Mouse (Mus musculus) forebrain, postnatal 0 days (tissue): ENCODE data around the gene Sprr2i. TPM values are rescaled to one million over a fixed set of nuclear protein-coding genes. Genes with fewer than 3 reads are reported as not detected.

Experiments used
- ATAC-seq: fragments of 200-750 bp; cut with Nextera tagmentation; 2 replicates; pipeline ENCODE4 v1.8.0; 2017; ENCODE audit warnings: mild to moderate bottlenecking, moderate library complexity
- DNase-seq: peaks from one replicate; pipeline ENCODE4 v3.0.0-alpha.2; 2015
- H3K27ac ChIP-seq: fragments of 300-500 bp; sonication (generic); 2 replicates; pipeline ENCODE4 v1.5.1; 2014; ENCODE audit warnings: low read depth, mild to moderate bottlenecking, antibody characterized with exemption, low read length, moderate library complexity, mixed read lengths
- H3K27me3 ChIP-seq: fragments of 300-500 bp; sonication (generic); 2 replicates; pipeline ENCODE4 v1.6.1; 2014; ENCODE audit warnings: mild to moderate bottlenecking, low read length, mixed read lengths; ENCODE audit not compliant: insufficient read depth
- H3K36me3 ChIP-seq: fragments of 300-500 bp; sonication (generic); 2 replicates; pipeline ENCODE4 v1.6.1; 2014; ENCODE audit warnings: mild to moderate bottlenecking, moderate library complexity; ENCODE audit not compliant: insufficient read depth
- H3K4me1 ChIP-seq: fragments of 300-500 bp; sonication (generic); 2 replicates; pipeline ENCODE4 v1.6.1; 2014; ENCODE audit warnings: antibody characterized with exemption; ENCODE audit not compliant: insufficient read depth
- H3K4me2 ChIP-seq: fragments of 300-500 bp; sonication (generic); 2 replicates; pipeline ENCODE4 v1.6.1; 2014; ENCODE audit warnings: low read depth, mild to moderate bottlenecking, moderate library complexity
- H3K4me3 ChIP-seq: fragments of 300-500 bp; sonication (generic); 2 replicates; pipeline ENCODE4 v1.5.1; 2014; ENCODE audit warnings: low read depth, low read length, mixed read lengths
- H3K9ac ChIP-seq: fragments of 300-500 bp; sonication (generic); 2 replicates; pipeline ENCODE4 v1.6.1; 2014; ENCODE audit warnings: mild to moderate bottlenecking
- H3K9me3 ChIP-seq: fragments of 300-500 bp; sonication (generic); 2 replicates; pipeline ENCODE4 v1.6.1; 2016; ENCODE audit warnings: low read length
- CTCF ChIP-seq: sonication (generic); IDR thresholded peaks from 2 replicates; pipeline ENCODE4 v1.5.1; 2016; ENCODE audit warnings: antibody characterized with exemption, control low read depth, low read depth
- WGBS: fragments of 180-500 bp; shearing (Covaris S2); extraction: QIAGEN DNeasy Blood & Tissue Kit; methylation state at CpG from one replicate; pipeline ENCODE4 v1.1.7; 2014; 5-methylcytosine and 5-hydroxymethylcytosine counted together
- polyA plus RNA-seq: library from polyadenylated mRNA; unstranded; fragments of >200 nt; fragmentation: Nextera tagmentation; extraction: Ambion mirVana; gene quantifications from 2 replicates; pipeline ENCODE4 v1.2.1, GENCODE M21; 2015
- total RNA-seq: library from RNA; depleted of rRNA; stranded (reverse); fragments of >200 nt; gene quantifications from 2 replicates; pipeline ENCODE4 v1.2.3, GENCODE M21; 2014; rRNA removed

Sprr2i gene
- total and polyA plus RNA-seq, 2 experiments from 2014 or later: not detected

- 94% methylated on average over 6 of the region's 6 CpGs for WGBS
- H3K4me1 ChIP-seq: no peaks in the 10 kb centered on the region
- DNase-seq (no peak), ATAC-seq (no peak)
- no peak within 1 kb of the TSS for H3K4me3 ChIP-seq
- H3K27me3 ChIP-seq: no peaks in the 10 kb centered on the region
- no peaks in the 10 kb centered on the region for H3K9me3 ChIP-seq
- H3K36me3 ChIP-seq: no peaks in the 10 kb centered on the region
- no peak for TF ChIP-seq CTCF
- no peak within 1 kb of the TSS for H3K9ac ChIP-seq
- no peak within 1 kb of the TSS for H3K27ac ChIP-seq
- no peak within 1 kb of the TSS for H3K4me2 ChIP-seq
Observed at GRCm38 (mm10) chr3:92429323-92429722, 21.5 kb downstream of the Sprr2i start, which contains the start of gene Gm9774. Gene Gm9774, minus strand, starts transcription at chr3:92429423.

GRCm38 (mm10) chr3:92432282-92432681 lies 24.5 kb downstream of the Sprr2i start, which contains the start of gene Sprr2k:
Gene Sprr2k, plus strand, starts transcription at chr3:92432582.
- Histone ChIP-seq H3K27ac (no peak within 1 kb of the TSS), H3K4me2 (no peak within 1 kb of the TSS)
- no peak for TF ChIP-seq CTCF

GRCm38 (mm10) chr3:92438689-92439088 lies 30.9 kb downstream of the Sprr2i start, which contains the start of gene Sprr1b:
Gene Sprr1b, minus strand, starts transcription at chr3:92438789.
- WGBS: 98% methylated on average over 3 of the region's 3 CpGs
- Histone ChIP-seq H3K9me3 (no peaks in the 10 kb centered on the region), H3K27me3 (no peaks in the 10 kb centered on the region), H3K27ac (no peak within 1 kb of the TSS), H3K4me3 (no peak within 1 kb of the TSS), H3K4me2 (no peak within 1 kb of the TSS), H3K4me1 (no peaks in the 10 kb centered on the region), H3K9ac (no peak within 1 kb of the TSS), H3K36me3 (no peaks in the 10 kb centered on the region)
- no peak for TF ChIP-seq CTCF
- ATAC-seq: no peak
- DNase-seq: no peak

More at GRCm38 (mm10) chr3:92432282-92432681, 24.5 kb downstream of the Sprr2i start, which contains the start of gene Sprr2k:
- H3K4me3 ChIP-seq: no peak within 1 kb of the TSS
- no peaks in the 10 kb centered on the region for H3K4me1 ChIP-seq
- no peak within 1 kb of the TSS for H3K9ac ChIP-seq
- no peaks in the 10 kb centered on the region for H3K36me3 ChIP-seq
- WGBS: 95% methylated on average over 2 of the region's 2 CpGs
- H3K27me3 ChIP-seq: no peaks in the 10 kb centered on the region
- ATAC-seq (no peak), DNase-seq (no peak)
- no peaks in the 10 kb centered on the region for H3K9me3 ChIP-seq

GRCm38 (mm10) chr3:92440177-92440576 lies 32.4 kb downstream of the Sprr2i start:
- H3K4me2 ChIP-seq: no peak overlapping the region
- no peak overlapping the region for H3K4me3 ChIP-seq
- H3K9ac ChIP-seq: no peak overlapping the region
- no peaks in the 10 kb centered on the region for H3K4me1 ChIP-seq
- no peaks in the 10 kb centered on the region for H3K36me3 ChIP-seq
- no peaks in the 10 kb centered on the region for H3K27me3 ChIP-seq
- DNase-seq (no peak), ATAC-seq (no peak)
- no peak overlapping the region for H3K27ac ChIP-seq
- WGBS: 92% methylated on average over 3 of the region's 3 CpGs
- no peak for TF ChIP-seq CTCF
- no peaks in the 10 kb centered on the region for H3K9me3 ChIP-seq

GRCm38 (mm10) chr3:92455151-92455550 lies 47.4 kb downstream of the Sprr2i start:
- Histone ChIP-seq H3K4me3 (no peak overlapping the region), H3K27ac (no peak overlapping the region), H3K9me3 (no peaks in the 10 kb centered on the region), H3K36me3 (no peaks in the 10 kb centered on the region), H3K4me1 (no peaks in the 10 kb centered on the region), H3K27me3 (no peaks in the 10 kb centered on the region), H3K4me2 (no peak overlapping the region), H3K9ac (no peak overlapping the region)
- WGBS: 94% methylated on average over 5 of the region's 5 CpGs
- DNase-seq (no peak), ATAC-seq (no peak)
- no peak for TF ChIP-seq CTCF

GRCm38 (mm10) chr3:92458620-92459019 lies 50.8 kb downstream of the Sprr2i start, which contains the start of gene Sprr3:
Gene Sprr3, minus strand, starts transcription at chr3:92458720.
- no peaks in the 10 kb centered on the region for H3K27me3 ChIP-seq
- no peaks in the 10 kb centered on the region for H3K36me3 ChIP-seq
- no peak within 1 kb of the TSS for H3K4me3 ChIP-seq
- no peaks in the 10 kb centered on the region for H3K9me3 ChIP-seq
- no peak for TF ChIP-seq CTCF
- WGBS: 76% methylated on average over 2 of the region's 2 CpGs
- DNase-seq (no peak), ATAC-seq (no peak)
- no peak within 1 kb of the TSS for H3K4me2 ChIP-seq
- H3K27ac ChIP-seq: no peak within 1 kb of the TSS
- no peaks in the 10 kb centered on the region for H3K4me1 ChIP-seq
- no peak within 1 kb of the TSS for H3K9ac ChIP-seq

Other genes starting within 250 kb of the Sprr2i start
- gene Sprr2a1, start 192.2 kb upstream of the Sprr2i start, total RNA-seq: not detected in 2 replicates
- not detected in 2 replicates for gene Sprr2a1, start 192.2 kb upstream of the Sprr2i start, polyA plus RNA-seq
- not detected in 2 replicates for gene Sprr2a2, start 192.1 kb upstream of the Sprr2i start, total RNA-seq
- gene Sprr2a2, start 192.1 kb upstream of the Sprr2i start, polyA plus RNA-seq: not detected in 2 replicates
- not detected in 2 replicates for gene Sprr2a3, start 122.6 kb upstream of the Sprr2i start, total RNA-seq
- gene Sprr2a3, start 122.6 kb upstream of the Sprr2i start, polyA plus RNA-seq: not detected in 2 replicates
- gene Sprr2b, start 91.4 kb upstream of the Sprr2i start, total RNA-seq: not detected in 2 replicates
- not detected in 2 replicates for gene Sprr2b, start 91.4 kb upstream of the Sprr2i start, polyA plus RNA-seq
- not detected in 2 replicates for gene Sprr2d, start 68.9 kb upstream of the Sprr2i start, total RNA-seq
- not detected in 2 replicates for gene Sprr2d, start 68.9 kb upstream of the Sprr2i start, polyA plus RNA-seq
- not detected in 2 replicates for gene Sprr2e, start 55.8 kb upstream of the Sprr2i start, total RNA-seq
- gene Sprr2e, start 55.8 kb upstream of the Sprr2i start, polyA plus RNA-seq: not detected in 2 replicates
- not detected in 2 replicates for gene Sprr2f, start 42.8 kb upstream of the Sprr2i start, total RNA-seq
- not detected in 2 replicates for gene Sprr2f, start 42.8 kb upstream of the Sprr2i start, polyA plus RNA-seq
- not detected in 2 replicates for gene Sprr2h, start 22.3 kb upstream of the Sprr2i start, total RNA-seq
- gene Sprr2h, start 22.3 kb upstream of the Sprr2i start, polyA plus RNA-seq: not detected in 2 replicates
- not detected in 2 replicates for gene Sprr2j-ps, start 10.1 kb downstream of the Sprr2i start, total RNA-seq
- not detected in 2 replicates for gene Sprr2j-ps, start 10.1 kb downstream of the Sprr2i start, polyA plus RNA-seq
- gene Gm9774, start 21.4 kb downstream of the Sprr2i start, total RNA-seq: 2.5 and 6.5 TPM in 2 replicates
- gene Gm9774, start 21.4 kb downstream of the Sprr2i start, polyA plus RNA-seq: 9.2 and 12.0 TPM in 2 replicates
- gene Sprr2k, start 24.6 kb downstream of the Sprr2i start, total RNA-seq: not detected in 2 replicates
- gene Sprr2k, start 24.6 kb downstream of the Sprr2i start, polyA plus RNA-seq: not detected in 2 replicates
- gene Sprr1b, start 30.8 kb downstream of the Sprr2i start, total RNA-seq: not detected in 2 replicates
- not detected in 2 replicates for gene Sprr1b, start 30.8 kb downstream of the Sprr2i start, polyA plus RNA-seq
- not detected in 2 replicates for gene Sprr3, start 50.7 kb downstream of the Sprr2i start, total RNA-seq
- not detected in 2 replicates for gene Sprr3, start 50.7 kb downstream of the Sprr2i start, polyA plus RNA-seq
- not detected in 2 replicates for gene Sprr1a, start 77.9 kb downstream of the Sprr2i start, total RNA-seq
- not detected in 2 replicates for gene Sprr1a, start 77.9 kb downstream of the Sprr2i start, polyA plus RNA-seq
- gene Sprr4, start 92.5 kb downstream of the Sprr2i start, total RNA-seq: not detected in 2 replicates
- gene Sprr4, start 92.5 kb downstream of the Sprr2i start, polyA plus RNA-seq: not detected in 2 replicates
- not detected in 2 replicates for gene 2310046K23Rik, start 126.5 kb downstream of the Sprr2i start, total RNA-seq
- not detected in 2 replicates for gene 2310046K23Rik, start 126.5 kb downstream of the Sprr2i start, polyA plus RNA-seq
- gene Ivl, start 165.7 kb downstream of the Sprr2i start, total RNA-seq: not detected in 2 replicates
- not detected in 2 replicates for gene Ivl, start 165.7 kb downstream of the Sprr2i start, polyA plus RNA-seq
- not detected in 2 replicates for gene Smcp, start 181.0 kb downstream of the Sprr2i start, total RNA-seq
- gene Smcp, start 181.0 kb downstream of the Sprr2i start, polyA plus RNA-seq: not detected in 2 replicates
- gene 2210017I01Rik, start 199.5 kb downstream of the Sprr2i start, total RNA-seq: not detected in 2 replicates
- not detected in 2 replicates for gene 2210017I01Rik, start 199.5 kb downstream of the Sprr2i start, polyA plus RNA-seq
- not detected in 2 replicates for gene Lce6a, start 213.7 kb downstream of the Sprr2i start, total RNA-seq
- not detected in 2 replicates for gene Lce6a, start 213.7 kb downstream of the Sprr2i start, polyA plus RNA-seq
- gene Lce1a1, start 240.3 kb downstream of the Sprr2i start, total RNA-seq: not detected in 2 replicates
- gene Lce1a1, start 240.3 kb downstream of the Sprr2i start, polyA plus RNA-seq: not detected in 2 replicates
- not detected in 2 replicates for gene Lce1b, start 248.9 kb downstream of the Sprr2i start, total RNA-seq
- not detected in 2 replicates for gene Lce1b, start 248.9 kb downstream of the Sprr2i start, polyA plus RNA-seq